Mouse (Mus musculus): ENCODE results near the gene Cmtm4. TPM values are rescaled to one million over a fixed set of nuclear protein-coding genes. Genes with fewer than 3 reads are reported as not detected.
A peak's percentile ranks its signal among the peaks of the same experiment; 100 is the strongest.

Cmtm4 gene
- polyA plus RNA-seq, 1 experiment from 2014 or later = 2.6 TPM

GRCm38 (mm10) chr8:104383977-104384376 is 11.6 kb downstream of the Cmtm4 start:
- no peaks in the 10 kb centered on the region for H3K9me3 ChIP-seq
- no peak overlapping the region for H3K27ac ChIP-seq (replicated peaks)
- no peak overlapping the region for H3K9ac ChIP-seq (replicated peaks)
- no peaks in the 10 kb centered on the region for H3K27me3 ChIP-seq
- no peaks in the 10 kb centered on the region for H3K36me3 ChIP-seq
- H3K4me3 ChIP-seq = no peak overlapping the region
- H3K4me1 ChIP-seq = peaks cover 16% of the 10 kb centered on the region
- no peak overlapping the region for H3K4me2 ChIP-seq (replicated peaks)
- WGBS = 75% methylated on average over 3 of the region's 3 CpGs
- no peak for ATAC-seq (replicated peaks)

- no peak overlapping the region for H3K4me2 ChIP-seq (replicated peaks)
- H3K9ac ChIP-seq (replicated peaks) = no peak overlapping the region
- no peak overlapping the region for H3K27ac ChIP-seq (replicated peaks)
- H3K36me3 ChIP-seq = no peaks in the 10 kb centered on the region
- no peaks in the 10 kb centered on the region for H3K27me3 ChIP-seq
- 63% methylated on average over 2 of the region's 2 CpGs for WGBS
- ATAC-seq (replicated peaks) = no peak
- peaks cover 16% of the 10 kb centered on the region for H3K4me1 ChIP-seq
- H3K9me3 ChIP-seq = no peaks in the 10 kb centered on the region
- no peak overlapping the region for H3K4me3 ChIP-seq
Observed at GRCm38 (mm10) chr8:104383296-104383695, 12.3 kb downstream of the Cmtm4 start.

GRCm38 (mm10) chr8:104380961-104381411 is 14.6 kb downstream of the Cmtm4 start:
- no peak overlapping the region for H3K4me3 ChIP-seq
- no peaks in the 10 kb centered on the region for H3K9me3 ChIP-seq
- no peaks in the 10 kb centered on the region for H3K27me3 ChIP-seq
- peaks cover 12% of the 10 kb centered on the region; the same call in 1 of the 2 replicates for H3K4me1 ChIP-seq
- no peak for ATAC-seq (replicated peaks)
- 88% methylated on average over 5 of the region's 5 CpGs for WGBS
- no peaks in the 10 kb centered on the region for H3K36me3 ChIP-seq
- H3K4me2 ChIP-seq (replicated peaks) = no peak overlapping the region
- no peak overlapping the region for H3K9ac ChIP-seq (replicated peaks)
- no peak overlapping the region for H3K27ac ChIP-seq (replicated peaks)

- Histone ChIP-seq H3K27me3 (no peaks in the 10 kb centered on the region), H3K4me2 (replicated peaks) (no peak overlapping the region), H3K36me3 (no peaks in the 10 kb centered on the region), H3K9ac (replicated peaks) (no peak overlapping the region), H3K27ac (replicated peaks) (no peak overlapping the region), H3K4me3 (no peak overlapping the region), H3K4me1 (peaks cover 16% of the 10 kb centered on the region), H3K9me3 (no peaks in the 10 kb centered on the region)
- 91% methylated on average over 7 of the region's 7 CpGs for WGBS
- ATAC-seq (replicated peaks) = no peak
Observed at GRCm38 (mm10) chr8:104380269-104380668, 15.3 kb downstream of the Cmtm4 start.

- Histone ChIP-seq H3K27ac (replicated peaks) (no peak overlapping the region), H3K9ac (replicated peaks) (no peak overlapping the region), H3K4me2 (replicated peaks) (no peak overlapping the region), H3K27me3 (no peaks in the 10 kb centered on the region), H3K4me1 (peaks cover 22% of the 10 kb centered on the region), H3K36me3 (no peaks in the 10 kb centered on the region), H3K9me3 (no peaks in the 10 kb centered on the region), H3K4me3 (no peak overlapping the region)
- WGBS = 65% methylated on average over 10 of the region's 10 CpGs
- ATAC-seq (replicated peaks) = no peak
Observed at GRCm38 (mm10) chr8:104379301-104379836, 16.2 kb downstream of the Cmtm4 start.

GRCm38 (mm10) chr8:104376669-104377068 is 18.9 kb downstream of the Cmtm4 start:
- Histone ChIP-seq H3K27me3 (no peaks in the 10 kb centered on the region), H3K36me3 (no peaks in the 10 kb centered on the region), H3K9me3 (no peaks in the 10 kb centered on the region), H3K27ac (replicated peaks) (no peak overlapping the region), H3K9ac (replicated peaks) (no peak overlapping the region), H3K4me3 (no peak overlapping the region), H3K4me1 (peaks cover 23% of the 10 kb centered on the region), H3K4me2 (replicated peaks) (no peak overlapping the region)
- WGBS = 25% methylated on average over 11 of the region's 11 CpGs
- ATAC-seq (replicated peaks) = no peak

- no peaks in the 10 kb centered on the region for H3K9me3 ChIP-seq
- ATAC-seq (replicated peaks) = 0 out of 2 replicates have a peak, but pooled peaks have one; percentile 17
- 53% methylated on average over 5 of the region's 5 CpGs for WGBS
Observed at GRCm38 (mm10) chr8:104375959-104376358, 19.6 kb downstream of the Cmtm4 start.

GRCm38 (mm10) chr8:104374864-104375846 is 20.5 kb downstream of the Cmtm4 start:
- Histone ChIP-seq H3K4me3 (no peak overlapping the region), H3K9me3 (no peaks in the 10 kb centered on the region), H3K27ac (replicated peaks) (peak overlapping the region; percentile 14), H3K4me2 (replicated peaks) (no peak overlapping the region), H3K27me3 (no peaks in the 10 kb centered on the region), H3K36me3 (no peaks in the 10 kb centered on the region), H3K4me1 (peaks cover 23% of the 10 kb centered on the region), H3K9ac (replicated peaks) (no peak overlapping the region)
- ATAC-seq (replicated peaks) = 0 out of 2 replicates have a peak, but pooled peaks have one; percentile 36
- WGBS = 33% methylated on average over 14 of the region's 14 CpGs

More at GRCm38 (mm10) chr8:104375959-104376358, 19.6 kb downstream of the Cmtm4 start:
- H3K27ac ChIP-seq (replicated peaks) = no peak overlapping the region
- peaks cover 23% of the 10 kb centered on the region for H3K4me1 ChIP-seq
- H3K27me3 ChIP-seq = no peaks in the 10 kb centered on the region
- H3K4me3 ChIP-seq = no peak overlapping the region
- H3K4me2 ChIP-seq (replicated peaks) = no peak overlapping the region
- H3K36me3 ChIP-seq = no peaks in the 10 kb centered on the region
- H3K9ac ChIP-seq (replicated peaks) = no peak overlapping the region

GRCm38 (mm10) chr8:104374269-104374668 is 21.3 kb downstream of the Cmtm4 start:
- WGBS = 58% methylated on average over 11 of the region's 11 CpGs
- no peak overlapping the region for H3K9ac ChIP-seq (replicated peaks)
- peaks cover 29% of the 10 kb centered on the region for H3K4me1 ChIP-seq
- H3K27ac ChIP-seq (replicated peaks) = no peak overlapping the region
- no peak for ATAC-seq (replicated peaks)
- H3K4me3 ChIP-seq = no peak overlapping the region
- no peaks in the 10 kb centered on the region for H3K27me3 ChIP-seq
- H3K4me2 ChIP-seq (replicated peaks) = no peak overlapping the region
- no peaks in the 10 kb centered on the region for H3K36me3 ChIP-seq
- H3K9me3 ChIP-seq = no peaks in the 10 kb centered on the region

GRCm38 (mm10) chr8:104373779-104374178 is 21.8 kb downstream of the Cmtm4 start:
- no peak overlapping the region for H3K27ac ChIP-seq (replicated peaks)
- H3K4me3 ChIP-seq = no peak overlapping the region
- H3K4me2 ChIP-seq (replicated peaks) = no peak overlapping the region
- no peaks in the 10 kb centered on the region for H3K36me3 ChIP-seq
- no peaks in the 10 kb centered on the region for H3K27me3 ChIP-seq
- H3K9me3 ChIP-seq = no peaks in the 10 kb centered on the region
- WGBS = 89% methylated on average over 11 of the region's 11 CpGs
- ATAC-seq (replicated peaks) = no peak
- no peak overlapping the region for H3K9ac ChIP-seq (replicated peaks)
- peaks cover 28% of the 10 kb centered on the region for H3K4me1 ChIP-seq

GRCm38 (mm10) chr8:104371121-104371520 is 24.5 kb downstream of the Cmtm4 start:
- Histone ChIP-seq H3K4me3 (no peak overlapping the region), H3K4me1 (peaks cover 37% of the 10 kb centered on the region), H3K4me2 (replicated peaks) (no peak overlapping the region), H3K27ac (replicated peaks) (no peak overlapping the region), H3K9me3 (no peaks in the 10 kb centered on the region), H3K36me3 (no peaks in the 10 kb centered on the region), H3K9ac (replicated peaks) (no peak overlapping the region), H3K27me3 (no peaks in the 10 kb centered on the region)
- no peak for ATAC-seq (replicated peaks)
- 96% methylated on average over 6 of the region's 6 CpGs for WGBS

- no peak overlapping the region for H3K4me3 ChIP-seq
- no peak overlapping the region for H3K4me2 ChIP-seq (replicated peaks)
- H3K4me1 ChIP-seq = peaks cover 29% of the 10 kb centered on the region
- no peak overlapping the region for H3K27ac ChIP-seq (replicated peaks)
- 71% methylated on average over 6 of the region's 6 CpGs for WGBS
- H3K9ac ChIP-seq (replicated peaks) = no peak overlapping the region
- no peak for ATAC-seq (replicated peaks)
- no peaks in the 10 kb centered on the region for H3K27me3 ChIP-seq
- H3K9me3 ChIP-seq = no peaks in the 10 kb centered on the region
- no peaks in the 10 kb centered on the region for H3K36me3 ChIP-seq
Observed at GRCm38 (mm10) chr8:104370071-104370470, 25.5 kb downstream of the Cmtm4 start.
